Mouse (Mus musculus): ENCODE data around the gene Gm1113. TPM values are rescaled to one million over a fixed set of nuclear protein-coding genes. Genes with fewer than 3 reads are reported as not detected.

Gm1113 gene
- not detected in 2 replicates for polyA plus RNA-seq (2015; fragmentation: Nextera tagmentation; extraction: Ambion mirVana)

DNA sequence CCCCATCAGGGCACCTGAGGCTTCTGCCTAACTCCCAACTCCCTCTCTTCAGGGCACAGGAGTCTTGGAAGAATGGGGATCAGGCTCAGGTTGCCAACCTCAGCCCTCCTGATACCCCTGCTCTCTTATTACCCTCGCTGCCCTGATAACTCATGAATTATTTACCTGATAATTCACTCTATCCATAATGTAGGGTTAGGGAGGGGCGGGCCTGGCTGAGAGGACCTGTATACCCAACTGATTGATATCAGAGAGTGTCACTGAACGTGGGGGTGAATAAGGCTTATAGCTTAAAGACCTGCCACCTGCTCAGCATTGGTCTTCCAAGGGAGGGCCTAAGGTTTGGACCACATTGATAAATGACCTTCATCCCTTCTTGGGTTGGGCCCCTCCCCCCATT lies at the start of gene Gm1113:
TSS of gene Gm1113 (minus strand) at position 101 of the 400 bp plus-strand sequence.
- WGBS: 83% methylated on average over 3 of the region's 3 CpGs
- Histone ChIP-seq H3K27ac (no peak within 1 kb of the TSS), H3K9me3 (no peaks in the 10 kb centered on the region), H3K9ac (no peak within 1 kb of the TSS), H3K4me3 (no peak within 1 kb of the TSS), H3K4me2 (no peak within 1 kb of the TSS), H3K27me3 (no peaks in the 10 kb centered on the region), H3K4me1 (peaks cover 9% of the 10 kb centered on the region), H3K36me3 (no peaks in the 10 kb centered on the region)
- no peak for ATAC-seq (ENCODE audit: insufficient number of reproducible peaks, insufficient read depth, low FRiP score, low TSS enrichment, low read depth)

DNA sequence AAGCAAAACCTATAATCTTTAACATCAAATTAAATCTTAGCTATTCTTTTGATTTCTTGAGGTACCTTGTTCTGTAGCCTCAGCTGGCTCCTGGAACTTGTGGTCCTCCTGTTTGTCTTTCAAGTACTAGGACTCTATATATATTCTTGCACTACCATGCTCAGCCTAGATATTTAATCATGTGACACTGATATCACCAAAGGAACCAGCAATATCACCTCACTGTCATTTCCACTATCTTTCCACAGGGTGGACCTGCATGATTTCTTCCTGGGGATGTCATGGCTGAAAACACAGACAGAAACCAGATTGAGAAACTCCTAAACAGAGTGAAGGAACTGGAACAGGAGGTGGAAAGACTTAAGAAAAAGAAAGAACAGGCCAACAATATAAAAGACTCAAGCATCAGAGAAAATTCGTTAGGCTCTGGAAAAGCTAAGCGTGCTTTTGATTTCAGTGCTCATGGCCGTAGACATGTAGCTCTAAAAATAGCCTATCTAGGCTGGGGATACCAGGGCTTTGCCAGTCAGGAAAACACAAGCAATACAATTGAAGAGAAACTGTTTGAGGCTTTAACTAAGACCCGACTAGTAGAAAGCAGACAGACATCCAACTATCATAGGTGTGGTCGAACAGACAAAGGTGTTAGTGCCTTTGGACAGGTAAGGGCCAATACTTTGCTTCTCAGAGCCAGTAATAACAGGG lies 46.6 kb upstream of the Gm1113 start:
- no peak for ATAC-seq (ENCODE audit: insufficient number of reproducible peaks, insufficient read depth, low FRiP score, low TSS enrichment, low read depth)
- H3K4me1 ChIP-seq: peaks cover 14% of the 10 kb centered on the region
- H3K9ac ChIP-seq: no peak overlapping the region
- WGBS: 89% methylated on average over 5 of the region's 5 CpGs
- H3K27ac ChIP-seq: no peak overlapping the region
- H3K9me3 ChIP-seq: no peaks in the 10 kb centered on the region
- H3K36me3 ChIP-seq: peaks cover 48% of the 10 kb centered on the region
- no peaks in the 10 kb centered on the region for H3K27me3 ChIP-seq
- H3K4me2 ChIP-seq: no peak overlapping the region
- H3K4me3 ChIP-seq: no peak overlapping the region

DNA sequence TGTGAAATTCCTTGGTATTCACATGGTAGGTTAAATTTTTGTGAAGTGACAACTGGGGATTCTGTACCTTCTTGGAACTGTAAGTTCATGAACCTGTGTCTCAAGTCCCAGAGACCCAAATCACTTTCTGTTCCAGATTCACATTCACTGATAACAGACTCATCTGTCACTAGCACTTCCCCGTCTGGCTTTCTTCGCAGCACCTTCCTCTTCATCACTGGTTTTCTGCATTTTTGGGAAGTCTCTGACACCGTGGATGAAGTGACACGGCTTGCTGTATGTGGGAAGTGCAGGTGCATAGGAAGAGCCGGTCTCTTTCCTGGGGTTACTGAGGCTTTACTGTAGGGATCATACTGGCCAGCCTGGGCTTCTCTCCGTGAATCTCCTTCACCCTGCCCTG lies 43.5 kb upstream of the Gm1113 start:
- no peak for ATAC-seq (ENCODE audit: insufficient number of reproducible peaks, insufficient read depth, low FRiP score, low TSS enrichment, low read depth)
- Histone ChIP-seq H3K4me2 (no peak overlapping the region), H3K9me3 (no peaks in the 10 kb centered on the region), H3K9ac (no peak overlapping the region), H3K36me3 (peaks cover 34% of the 10 kb centered on the region), H3K27ac (no peak overlapping the region), H3K4me3 (no peak overlapping the region), H3K27me3 (no peaks in the 10 kb centered on the region), H3K4me1 (peaks cover 18% of the 10 kb centered on the region)
- 93% methylated on average over 6 of the region's 6 CpGs for WGBS

DNA sequence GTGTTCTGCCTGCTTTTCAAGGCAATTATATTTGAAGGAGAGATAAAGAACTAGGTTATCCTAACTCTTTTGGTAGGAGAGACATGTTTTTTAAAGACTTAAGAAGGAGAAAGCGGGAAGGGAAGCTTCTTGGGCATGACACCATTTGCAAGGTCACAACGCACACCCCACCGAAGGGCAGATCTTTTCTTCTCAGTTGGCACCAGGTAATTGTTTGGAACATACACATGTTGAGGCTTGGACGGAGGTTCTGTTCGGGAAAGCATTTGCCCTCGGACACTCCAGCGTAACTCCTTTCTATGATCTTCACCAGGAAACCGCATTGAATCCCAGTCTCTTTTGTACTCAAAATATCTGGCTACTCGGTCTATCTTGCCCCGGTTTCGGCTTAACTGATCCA lies 43.0 kb upstream of the Gm1113 start:
- no peak for ATAC-seq (ENCODE audit: insufficient number of reproducible peaks, insufficient read depth, low FRiP score, low TSS enrichment, low read depth)
- Histone ChIP-seq H3K27ac (no peak overlapping the region), H3K36me3 (peaks cover 29% of the 10 kb centered on the region), H3K27me3 (no peaks in the 10 kb centered on the region), H3K9ac (no peak overlapping the region), H3K4me3 (no peak overlapping the region), H3K4me1 (peaks cover 18% of the 10 kb centered on the region), H3K4me2 (no peak overlapping the region), H3K9me3 (no peaks in the 10 kb centered on the region)
- WGBS: 92% methylated on average over 11 of the region's 11 CpGs

DNA sequence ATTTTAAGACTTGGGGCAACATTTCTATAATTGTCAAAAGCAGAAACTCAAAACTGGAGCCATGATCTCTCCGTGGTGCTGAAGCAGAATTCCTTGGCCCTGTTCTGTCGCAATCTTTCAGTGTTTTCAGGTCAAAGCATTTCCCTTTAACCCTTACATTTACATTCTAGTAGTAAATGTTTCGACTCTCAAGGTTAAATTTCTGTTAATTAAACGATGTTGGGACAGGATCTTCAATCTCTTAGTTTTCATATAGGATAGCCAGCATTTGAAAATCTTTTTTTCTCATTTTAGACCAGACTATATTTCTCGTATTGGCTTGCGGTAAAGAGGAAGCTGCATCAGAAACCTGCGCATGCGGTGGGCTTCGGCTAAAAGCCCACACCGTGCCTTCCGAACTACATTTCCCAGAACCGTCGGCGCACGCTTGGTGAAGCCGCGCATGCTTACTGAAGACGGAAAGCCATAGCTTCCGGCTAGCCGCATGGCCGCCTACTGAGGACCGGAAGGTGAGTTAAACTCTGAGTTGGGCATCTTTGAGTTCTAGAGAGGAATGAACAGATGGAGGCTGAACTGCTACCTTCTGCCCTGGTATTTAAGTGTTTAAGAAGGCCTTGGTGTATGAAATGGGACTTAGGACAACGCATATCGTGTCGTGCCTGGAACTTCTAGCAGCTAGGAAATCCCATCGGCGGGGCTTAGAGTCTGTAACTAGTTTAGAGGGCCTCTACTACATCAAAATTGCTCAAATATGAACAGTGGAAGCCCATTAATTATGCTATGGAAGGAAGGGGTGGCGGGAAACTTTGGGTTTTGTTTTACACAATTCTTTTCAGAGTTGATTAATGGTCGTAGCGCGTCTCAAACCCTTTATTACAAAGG lies 41.2 kb upstream of the Gm1113 start:
- ATAC-seq (ENCODE audit: insufficient number of reproducible peaks, insufficient read depth, low FRiP score, low TSS enrichment, low read depth): peak; percentile 83

DNA sequence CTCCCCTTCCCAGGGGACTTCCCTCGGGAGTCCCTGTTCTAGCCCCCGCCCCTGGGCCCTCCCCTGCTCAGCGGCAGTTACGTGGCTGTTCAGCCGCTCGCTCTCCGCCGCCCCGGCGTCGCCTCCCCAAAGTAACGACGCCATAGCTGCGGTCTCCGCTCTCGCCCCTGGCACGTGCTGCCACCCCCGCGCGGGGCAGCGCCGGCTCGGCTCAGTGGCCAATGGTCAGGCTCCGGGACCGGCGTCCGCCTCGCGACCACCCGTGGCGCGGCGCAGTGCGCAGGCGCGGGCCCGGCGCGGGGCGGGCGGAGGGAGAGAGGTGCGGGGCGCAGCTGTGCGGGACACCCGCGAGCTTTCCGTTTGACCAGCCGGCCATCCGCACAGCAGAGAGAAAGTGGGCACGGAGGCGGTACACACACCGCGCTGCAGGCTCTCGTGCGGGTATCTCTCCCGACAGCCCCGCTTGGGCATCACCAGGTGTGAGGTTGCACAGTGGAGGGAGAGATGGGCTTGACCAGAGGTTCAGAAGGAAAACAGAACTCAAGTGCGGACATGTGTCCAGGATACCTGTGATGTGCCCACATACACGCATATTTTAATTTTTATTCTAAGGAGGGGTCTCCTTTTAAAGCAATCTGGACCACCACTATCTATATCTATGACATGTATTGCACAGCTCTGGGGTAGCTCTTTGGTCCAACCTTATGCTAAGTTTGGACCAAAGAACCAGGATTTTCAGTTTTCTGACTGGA lies 40.4 kb upstream of the Gm1113 start, which contains the start of the genes Ddx25 and Pus3:
TSS of gene Ddx25 (minus strand) at position 272 of the 752 bp plus-strand sequence.
TSS of gene Pus3 (plus strand) at position 339 of the 752 bp plus-strand sequence.
- Histone ChIP-seq H3K9me3 (no peaks in the 10 kb centered on the region), H3K9ac (peak within 1 kb of the TSS; percentile 80), H3K36me3 (peaks cover 13% of the 10 kb centered on the region), H3K4me3 (peak within 1 kb of the TSS; percentile 69), H3K4me1 (peaks cover 18% of the 10 kb centered on the region), H3K27ac (peak within 1 kb of the TSS; percentile 74), H3K4me2 (peak within 1 kb of the TSS; percentile 97), H3K27me3 (no peaks in the 10 kb centered on the region)
- whole genome bisulfite sequencing: under 1% methylated on average over 57 of the region's 59 CpGs
- ATAC-seq (ENCODE audit: insufficient number of reproducible peaks, insufficient read depth, low FRiP score, low TSS enrichment, low read depth): peak; percentile 78

More for the DNA sequence above, 41.2 kb upstream of the Gm1113 start:
- H3K36me3 ChIP-seq: peaks cover 13% of the 10 kb centered on the region
- H3K4me3 ChIP-seq: peak overlapping the region; percentile 69
- H3K27me3 ChIP-seq: no peaks in the 10 kb centered on the region
- H3K4me2 ChIP-seq: peak overlapping the region; percentile 97
- H3K4me1 ChIP-seq: peaks cover 18% of the 10 kb centered on the region
- H3K27ac ChIP-seq: peak overlapping the region; percentile 74
- WGBS: 2% methylated on average over 31 of the region's 31 CpGs
- H3K9me3 ChIP-seq: no peaks in the 10 kb centered on the region
- peak overlapping the region; percentile 80 for H3K9ac ChIP-seq

DNA sequence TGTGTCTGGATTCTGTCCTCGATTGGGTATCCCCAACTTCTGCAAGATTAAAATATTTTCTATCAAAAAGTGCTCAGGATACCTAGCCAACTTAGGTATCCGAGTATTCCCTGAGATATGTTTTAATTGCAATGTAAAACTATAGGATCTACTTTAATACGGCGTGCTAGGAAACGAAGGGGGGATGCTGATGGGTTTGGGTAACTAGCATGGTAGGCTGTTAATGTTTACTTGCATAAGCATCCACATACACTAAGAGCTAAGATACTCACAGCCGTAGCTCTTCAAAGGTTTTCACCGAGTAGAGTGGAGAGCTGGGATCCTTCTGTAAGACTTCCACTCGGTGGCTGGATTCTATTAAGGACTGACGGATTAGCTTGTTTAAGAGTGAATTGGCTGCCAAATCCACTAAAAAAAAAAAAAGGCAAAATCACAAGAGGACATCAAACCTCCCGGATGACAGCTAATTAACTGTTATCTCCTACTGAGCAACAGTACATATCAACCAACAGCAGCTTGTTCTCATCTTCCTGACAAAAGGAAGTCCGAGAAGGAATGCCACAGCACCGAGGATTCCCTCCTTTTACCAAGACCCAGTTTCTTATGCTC lies 38.5 kb upstream of the Gm1113 start:
- no peak overlapping the region for H3K4me3 ChIP-seq
- no peak for ATAC-seq (ENCODE audit: insufficient number of reproducible peaks, insufficient read depth, low FRiP score, low TSS enrichment, low read depth)
- peaks cover 18% of the 10 kb centered on the region for H3K4me1 ChIP-seq
- no peaks in the 10 kb centered on the region for H3K9me3 ChIP-seq
- no peak overlapping the region for H3K9ac ChIP-seq
- no peaks in the 10 kb centered on the region for H3K27me3 ChIP-seq
- H3K36me3 ChIP-seq: peaks cover 8% of the 10 kb centered on the region
- H3K4me2 ChIP-seq: no peak overlapping the region
- WGBS: 78% methylated on average over 12 of the region's 12 CpGs
- H3K27ac ChIP-seq: no peak overlapping the region

DNA sequence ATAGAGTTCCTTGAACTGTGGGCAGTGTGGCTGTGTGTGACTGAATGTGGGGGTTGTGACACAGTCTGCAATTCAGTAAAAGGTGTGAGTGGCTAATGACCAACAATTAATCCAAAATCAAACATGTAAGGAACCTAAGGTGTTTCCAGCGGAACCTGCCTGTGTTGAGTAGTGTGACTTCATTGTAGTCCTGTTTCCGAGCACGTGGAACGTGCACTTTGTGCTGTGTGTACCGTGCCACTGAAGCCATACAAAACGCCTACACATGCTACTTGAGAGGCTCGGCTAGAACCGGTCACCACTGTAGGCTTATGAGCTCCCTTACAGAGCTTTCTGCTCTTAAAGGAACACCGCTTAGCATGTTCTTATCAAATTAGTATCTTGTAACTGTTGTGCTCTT lies 30.4 kb upstream of the Gm1113 start:
- no peaks in the 10 kb centered on the region for H3K36me3 ChIP-seq
- no peak overlapping the region for H3K4me2 ChIP-seq
- H3K9me3 ChIP-seq: no peaks in the 10 kb centered on the region
- H3K4me1 ChIP-seq: 0 out of 2 replicates have a peak, but pooled peaks cover 3% of the 10 kb centered on the region
- H3K27me3 ChIP-seq: no peaks in the 10 kb centered on the region
- no peak for ATAC-seq (ENCODE audit: insufficient number of reproducible peaks, insufficient read depth, low FRiP score, low TSS enrichment, low read depth)
- no peak overlapping the region for H3K9ac ChIP-seq
- H3K27ac ChIP-seq: no peak overlapping the region
- no peak overlapping the region for H3K4me3 ChIP-seq
- 82% methylated on average over 9 of the region's 9 CpGs for WGBS

DNA sequence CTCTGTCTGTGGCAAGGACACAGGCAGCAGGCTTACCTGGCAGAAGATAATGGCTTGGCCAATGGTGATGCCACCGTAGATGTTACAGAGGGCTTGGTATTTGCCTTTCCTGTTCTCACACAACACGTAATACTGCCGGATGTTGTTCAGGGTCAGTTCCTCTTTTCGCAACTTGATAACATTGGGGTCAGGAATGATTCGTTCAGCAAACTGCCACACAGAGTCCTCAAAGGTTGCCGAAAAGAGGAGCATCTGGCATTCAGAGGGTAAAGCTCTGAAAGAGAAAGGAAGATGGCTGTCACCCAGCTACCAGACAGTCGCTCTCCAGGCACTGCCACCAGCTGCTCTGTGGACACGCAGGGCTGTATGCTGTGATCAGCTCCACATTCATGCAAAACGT lies 28.7 kb upstream of the Gm1113 start:
- Histone ChIP-seq H3K36me3 (no peaks in the 10 kb centered on the region), H3K27ac (no peak overlapping the region), H3K9me3 (no peaks in the 10 kb centered on the region), H3K27me3 (no peaks in the 10 kb centered on the region), H3K9ac (no peak overlapping the region), H3K4me2 (no peak overlapping the region), H3K4me3 (no peak overlapping the region), H3K4me1 (0 out of 2 replicates have a peak, but pooled peaks cover 3% of the 10 kb centered on the region)
- 81% methylated on average over 9 of the region's 9 CpGs for WGBS
- no peak for ATAC-seq (ENCODE audit: insufficient number of reproducible peaks, insufficient read depth, low FRiP score, low TSS enrichment, low read depth)

DNA sequence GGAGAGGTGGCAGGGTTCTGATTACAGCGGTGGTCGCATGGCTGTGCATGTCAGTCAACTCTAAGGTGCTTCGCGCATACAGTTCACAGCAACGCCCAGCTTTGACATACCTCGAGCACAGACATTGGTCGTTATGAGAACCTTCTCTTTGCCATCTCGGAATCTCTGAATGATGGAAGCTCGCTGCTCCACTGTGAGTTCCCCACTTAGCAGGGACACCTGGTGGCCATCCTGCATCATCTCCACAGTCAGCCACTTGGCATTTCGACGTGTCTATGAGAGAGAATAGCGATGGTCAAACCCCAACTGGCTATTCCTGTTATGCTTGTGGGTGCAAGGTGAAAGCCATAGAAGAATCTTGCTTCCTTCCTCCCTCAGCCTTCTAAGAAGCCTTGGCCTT lies 27.6 kb upstream of the Gm1113 start:
- no peak for ATAC-seq (ENCODE audit: insufficient number of reproducible peaks, insufficient read depth, low FRiP score, low TSS enrichment, low read depth)
- no peaks in the 10 kb centered on the region for H3K9me3 ChIP-seq
- WGBS: 75% methylated on average over 12 of the region's 12 CpGs

DNA sequence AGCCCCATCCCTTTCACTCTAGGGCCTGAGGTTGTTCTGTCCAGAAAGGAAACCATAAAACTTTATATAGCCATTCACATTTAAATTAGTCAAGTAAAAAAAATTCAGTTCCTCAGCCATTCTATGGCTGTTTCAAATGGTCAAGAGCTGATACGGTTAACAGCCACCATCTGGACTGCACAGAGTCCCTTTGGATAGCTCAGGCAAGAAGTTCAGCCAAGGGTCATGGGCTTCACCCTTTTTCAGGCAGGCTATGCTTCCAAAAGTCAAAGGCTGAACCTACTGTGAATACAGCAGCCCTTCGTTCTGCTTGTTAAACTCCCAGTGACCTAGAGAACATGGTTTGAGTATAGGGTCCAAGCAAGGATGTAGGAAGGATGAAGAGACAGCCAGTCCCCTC lies 26.6 kb upstream of the Gm1113 start:
- WGBS: 64% methylated on average over 2 of the region's 2 CpGs
- H3K9ac ChIP-seq: no peak overlapping the region
- no peak for ATAC-seq (ENCODE audit: insufficient number of reproducible peaks, insufficient read depth, low FRiP score, low TSS enrichment, low read depth)
- no peaks in the 10 kb centered on the region for H3K4me1 ChIP-seq
- H3K9me3 ChIP-seq: no peaks in the 10 kb centered on the region
- no peaks in the 10 kb centered on the region for H3K27me3 ChIP-seq
- no peak overlapping the region for H3K4me2 ChIP-seq
- no peak overlapping the region for H3K27ac ChIP-seq
- H3K4me3 ChIP-seq: no peak overlapping the region
- no peaks in the 10 kb centered on the region for H3K36me3 ChIP-seq

More for the DNA sequence above, 27.6 kb upstream of the Gm1113 start:
- H3K9ac ChIP-seq: no peak overlapping the region
- H3K27ac ChIP-seq: no peak overlapping the region
- H3K4me1 ChIP-seq: 0 out of 2 replicates have a peak, but pooled peaks cover 3% of the 10 kb centered on the region
- no peaks in the 10 kb centered on the region for H3K27me3 ChIP-seq
- no peaks in the 10 kb centered on the region for H3K36me3 ChIP-seq
- H3K4me2 ChIP-seq: no peak overlapping the region
- no peak overlapping the region for H3K4me3 ChIP-seq

Data from embryonic facial prominence, embryonic 13.5 days (tissue).